Mouse (Mus musculus): ENCODE data around the gene Nphp4.

Gene Nphp4

GRCm38 (mm10) chr4:152476427-152477023 lies at the start of gene Nphp4:
Gene Nphp4, plus strand, starts transcription at chr4:152476706.
- DNase-seq (ENCODE audit: low spot score), result no peak

GRCm38 (mm10) chr4:152428259-152428658 lies 48.2 kb upstream of the Nphp4 start:
- no peak for DNase-seq (ENCODE audit: low spot score)

GRCm38 (mm10) chr4:152432308-152432707 lies 44.2 kb upstream of the Nphp4 start:
- DNase-seq (ENCODE audit: low spot score), result no peak

GRCm38 (mm10) chr4:152434836-152435235 lies 41.7 kb upstream of the Nphp4 start:
- DNase-seq (ENCODE audit: low spot score), result peak; percentile 96

- peak; percentile 84 for DNase-seq (ENCODE audit: low spot score)
These were observed 41.3 kb upstream of the Nphp4 start for GRCm38 (mm10) chr4:152435255-152435654.

GRCm38 (mm10) chr4:152440882-152441281 lies 35.6 kb upstream of the Nphp4 start:
- DNase-seq (ENCODE audit: low spot score), result no peak

- DNase-seq (ENCODE audit: low spot score), result no peak
These were observed 35.0 kb upstream of the Nphp4 start for GRCm38 (mm10) chr4:152441536-152441935.

GRCm38 (mm10) chr4:152446178-152446577 lies 30.3 kb upstream of the Nphp4 start:
- DNase-seq (ENCODE audit: low spot score), result no peak

- DNase-seq (ENCODE audit: low spot score), result no peak
These were observed 28.5 kb upstream of the Nphp4 start for GRCm38 (mm10) chr4:152447731-152448665.

GRCm38 (mm10) chr4:152448666-152449018 lies 27.9 kb upstream of the Nphp4 start:
- DNase-seq (ENCODE audit: low spot score), result no peak

GRCm38 (mm10) chr4:152451371-152451770 lies 25.1 kb upstream of the Nphp4 start:
- DNase-seq (ENCODE audit: low spot score), result no peak

- no peak for DNase-seq (ENCODE audit: low spot score)
These were observed 23.4 kb upstream of the Nphp4 start for GRCm38 (mm10) chr4:152453079-152453478.

- no peak for DNase-seq (ENCODE audit: low spot score)
These were observed 22.4 kb upstream of the Nphp4 start for GRCm38 (mm10) chr4:152454153-152454552.

- DNase-seq (ENCODE audit: low spot score), result no peak
These were observed 19.9 kb upstream of the Nphp4 start for GRCm38 (mm10) chr4:152456609-152457008.

- no peak for DNase-seq (ENCODE audit: low spot score)
These were observed 18.8 kb upstream of the Nphp4 start for GRCm38 (mm10) chr4:152457673-152458072.

- DNase-seq (ENCODE audit: low spot score), result no peak
These were observed 14.0 kb upstream of the Nphp4 start for GRCm38 (mm10) chr4:152462516-152462915.

GRCm38 (mm10) chr4:152463147-152463546 lies 13.4 kb upstream of the Nphp4 start:
- no peak for DNase-seq (ENCODE audit: low spot score)

GRCm38 (mm10) chr4:152465116-152465515 lies 11.4 kb upstream of the Nphp4 start:
- DNase-seq (ENCODE audit: low spot score), result peak; percentile 19

- DNase-seq (ENCODE audit: low spot score), result no peak
These were observed 9.9 kb upstream of the Nphp4 start for GRCm38 (mm10) chr4:152466601-152467000.

GRCm38 (mm10) chr4:152467951-152468350 lies 8.6 kb upstream of the Nphp4 start:
- no peak for DNase-seq (ENCODE audit: low spot score)

- DNase-seq (ENCODE audit: low spot score), result no peak
These were observed 565 bp upstream of the Nphp4 start for GRCm38 (mm10) chr4:152475941-152476340.

GRCm38 (mm10) chr4:152477106-152477465 lies 580 bp downstream of the Nphp4 start:
- DNase-seq (ENCODE audit: low spot score), result no peak

GRCm38 (mm10) chr4:152477466-152478223 lies 1.1 kb downstream of the Nphp4 start, which contains the start of gene Kcnab2:
Gene Kcnab2, minus strand, starts transcription at chr4:152477871.
- DNase-seq (ENCODE audit: low spot score), result peak; percentile 100
